ENCODE assay signal across 8 mouse cellular contexts in genomic region chr9:20644360-20645081, GRCm38 (mm10). TPM values are rescaled to one million over a fixed set of nuclear protein-coding genes. Genes with fewer than 3 reads are reported as not detected.
A peak's percentile ranks its signal among the peaks of the same experiment; 100 is the strongest.
DNase-seq lines count a peak whose midpoint lies in the region; ATAC-seq and TF ChIP-seq lines count a peak whose summit lies in the region.

Gene Fbxl12 (minus strand): TSS chr9:20644767.

- in situ Hi-C loops in ES-E14 (cut with MboI; ENCODE audit: low sequenced_read_pairs in 2 of 2, unreplicated experiment in 2 of 2) = loop anchor here in 1 of 2 experiments (25.0 kb wide), 1 partner anchor 182 kb away; the partner anchor contains the start of gene Zfp26

- H3K4me2 ChIP-seq in forebrain, embryonic 14.5 days (ENCODE audit: low read length) = peak within 1 kb of the TSS; percentile 100
- peak within 1 kb of the TSS; percentile 95 for H3K4me2 ChIP-seq in lung, embryonic 15.5 days

- no peaks in the 10 kb centered on the region for H3K9me3 ChIP-seq in ES-E14 (ENCODE audit: control insufficient read depth, insufficient read depth, low read depth, low read length)
- no peaks in the 10 kb centered on the region for H3K9me3 ChIP-seq in forebrain, embryonic 14.5 days (replicated peaks; ENCODE audit: control insufficient read depth, low read length)
- H3K9me3 ChIP-seq in lung, embryonic 15.5 days = no peaks in the 10 kb centered on the region

- peaks cover 2% of the 10 kb centered on the region; the same call in 1 of the 2 replicates for H3K36me3 ChIP-seq in ES-E14 (ENCODE audit: control insufficient read depth, insufficient read depth, low read length, poor library complexity, severe bottlenecking)
- H3K36me3 ChIP-seq in forebrain, embryonic 14.5 days (ENCODE audit: control insufficient read depth, insufficient read depth, low read length) = peaks cover 30% of the 10 kb centered on the region
- H3K36me3 ChIP-seq in lung, embryonic 15.5 days = peaks cover 20% of the 10 kb centered on the region; the same call in 1 of the 2 replicates

- no peaks in the 10 kb centered on the region for H3K27me3 ChIP-seq in forebrain, embryonic 14.5 days (replicated peaks; ENCODE audit: control insufficient read depth, insufficient read depth, low read length)
- H3K27me3 ChIP-seq in lung, embryonic 15.5 days = no peaks in the 10 kb centered on the region

- peak within 1 kb of the TSS; percentile 83 for H3K9ac ChIP-seq in ES-E14 (ENCODE audit: insufficient read depth, low read depth, low read length, poor library complexity, severe bottlenecking)
- peak within 1 kb of the TSS; percentile 87 for H3K9ac ChIP-seq in forebrain, embryonic 14.5 days (ENCODE audit: low read length)
- peak within 1 kb of the TSS; percentile 75 for H3K9ac ChIP-seq in lung, embryonic 15.5 days

- ATAC-seq in forebrain, embryonic 14.5 days = peak; percentile 38
- no peak for ATAC-seq in lung, embryonic 15.5 days (ENCODE audit: borderline replicate concordance, extremely low read depth, low FRiP score, low TSS enrichment)

- peak within 1 kb of the TSS; percentile 85 to 98 for H3K4me3 ChIP-seq in ES-E14 (ENCODE audit: insufficient read depth in 1 of 2, low read depth in 1 of 2, low read length in 2 of 2, poor library complexity in 1 of 2, severe bottlenecking in 1 of 2)
- peak within 1 kb of the TSS; percentile 86 for H3K4me3 ChIP-seq in forebrain, embryonic 14.5 days (ENCODE audit: low read depth, low read length)
- peak within 1 kb of the TSS; percentile 63 for H3K4me3 ChIP-seq in lung, embryonic 15.5 days

- WGBS in forebrain, embryonic 14.5 days = under 1% methylated on average over 43 of the region's 43 CpGs
- WGBS in large intestine, adult 2 months = under 1% methylated on average over 43 of the region's 43 CpGs
- WGBS in lung, embryonic 15.5 days = under 1% methylated on average over 43 of the region's 43 CpGs

- 0 out of 2 replicates have a peak within 1 kb of the TSS, but pooled peaks have one; percentile 30 for H3K27ac ChIP-seq in ES-E14 (ENCODE audit: insufficient read depth, low read depth, low read length, poor library complexity, severe bottlenecking)
- H3K27ac ChIP-seq in forebrain, embryonic 14.5 days (ENCODE audit: low read depth, low read length) = peak within 1 kb of the TSS; percentile 74
- H3K27ac ChIP-seq in lung, embryonic 15.5 days = peak within 1 kb of the TSS; percentile 98

- DNase-seq in ES-E14 (ENCODE audit: low read depth, low spot score) = peak; percentile 57
- DNase-seq in c-Kit-positive CD71-positive TER-119-positive erythroid progenitor cells, embryonic 14.5 days (ENCODE audit: low spot score) = peak; percentile 69
- DNase-seq in forebrain, embryonic 14.5 days (ENCODE audit: low spot score) = peak; percentile 92
- peak; percentile 69 to 79 for DNase-seq in heart, postnatal 14 days
- DNase-seq in large intestine, adult 2 months (ENCODE audit: low read depth, low spot score) = no peak
- peak; percentile 51 for DNase-seq in ovary, adult 18-20 months (ENCODE audit: low spot score)
- DNase-seq in thymus, postnatal 0 days (ENCODE audit: low spot score) = peak; percentile 83

- peaks cover 3 to 4% of the 10 kb centered on the region in 2 experiments; a peak in 1 of 4 replicates for H3K4me1 ChIP-seq in ES-E14 (ENCODE audit: control insufficient read depth in 2 of 2, insufficient read depth in 2 of 2, low read length in 2 of 2, poor library complexity in 1 of 2)
- peaks cover 22% of the 10 kb centered on the region for H3K4me1 ChIP-seq in forebrain, embryonic 14.5 days (ENCODE audit: control insufficient read depth, insufficient read depth, low read length)
- H3K4me1 ChIP-seq in lung, embryonic 15.5 days = peaks cover 31% of the 10 kb centered on the region

- intact Hi-C loops in heart, postnatal 14 days (cut with DNase I) = loop anchor here (2.0 to 10.0 kb wide), 2 partner anchors 64 to 180 kb away; partner anchors contain the start of genes Zfp26 and Zfp846

TF ChIP-seq in ES-E14, 5 proteins besides CTCF, POLR2A, EP300 and RAD21:
- TF ChIP-seq CHD2 (IDR thresholded peaks at IDR 0.05; ENCODE audit: low read depth, low read length) (no peak), HCFC1 (IDR thresholded peaks at IDR 0.05; ENCODE audit: borderline replicate concordance, insufficient read depth, low read length) (peak; percentile 57; the same call in 1 of the 2 replicates)

RNA-seq across cellular contexts. Expression of gene Fbxl12, which starts in this region (rescaled TPM):
- 13.0 and 14.5 TPM in 2 replicates for total RNA-seq in ES-E14 (2012; rRNA removed)
- 10.3 and 12.5 TPM in 2 replicates for polyA plus RNA-seq in forebrain, embryonic 14.5 days (2014; fragmentation: Nextera tagmentation; extraction: Ambion mirVana)
- 10 to 100 TPM; 12.4 to 16.8 TPM for total RNA-seq in heart, postnatal 14 days (2021)
- polyA plus RNA-seq in large intestine, adult 2 months (2012; rRNA removed) = 15.8 and 22.9 TPM in 2 replicates
- 18.5 and 20.8 TPM in 2 replicates for polyA plus RNA-seq in lung, embryonic 15.5 days (2015; fragmentation: Nextera tagmentation; extraction: Ambion mirVana)
- polyA plus RNA-seq in thymus, postnatal 0 days (2015; fragmentation: Nextera tagmentation; extraction: Ambion mirVana) = 149 and 159 TPM in 2 replicates

Comparison
In these comparisons a context has a peak if more than half of its experiments do, and no peak if none do; other contexts are left out.
1. H3K27ac ChIP-seq: peak in every context shown above with its lines; median percentile 98 in lung, embryonic 15.5 days; 74 in forebrain, embryonic 14.5 days; 30 in ES-E14.